Mouse (Mus musculus) neural tube, embryonic 11.5 days (tissue): ENCODE data around the gene Dicer1. TPM values are rescaled to one million over a fixed set of nuclear protein-coding genes. Genes with fewer than 3 reads are reported as not detected.

Experiments used
- ATAC-seq: fragments of 200-750 bp; cut with Nextera tagmentation; 2 replicates; pipeline ENCODE4 v1.8.0; 2017; ENCODE audit warnings: moderate number of reproducible peaks, mild to moderate bottlenecking, moderate TSS enrichment, moderate library complexity; ENCODE audit not compliant: insufficient read depth, low FRiP score, low TSS enrichment
- DNase-seq: peaks from one replicate; pipeline ENCODE4 v3.0.0-alpha.2; 2015; ENCODE audit warnings: low spot score
- H3K27ac ChIP-seq: fragments of 300-500 bp; sonication (generic); 2 replicates; pipeline ENCODE4 v1.5.1; 2014; ENCODE audit warnings: low read depth, mild to moderate bottlenecking, low read length
- H3K27me3 ChIP-seq: fragments of 300-500 bp; sonication (generic); 2 replicates; pipeline ENCODE4 v1.6.1; 2014; ENCODE audit warnings: mild to moderate bottlenecking, low read length, mixed read lengths; ENCODE audit not compliant: control insufficient read depth, insufficient read depth
- H3K36me3 ChIP-seq: fragments of 300-500 bp; sonication (generic); 2 replicates; pipeline ENCODE4 v1.6.1; 2014; ENCODE audit warnings: mild to moderate bottlenecking, low read length, moderate library complexity, mixed read lengths; ENCODE audit not compliant: control insufficient read depth, insufficient read depth
- H3K4me1 ChIP-seq: fragments of 300-500 bp; sonication (generic); 2 replicates; pipeline ENCODE4 v1.6.1; 2014; ENCODE audit warnings: low read length, mixed read lengths; ENCODE audit not compliant: control insufficient read depth, insufficient read depth
- H3K4me2 ChIP-seq: fragments of 300-500 bp; sonication (generic); 2 replicates; pipeline ENCODE4 v1.6.1; 2014; ENCODE audit warnings: low read depth, mild to moderate bottlenecking, moderate library complexity
- H3K4me3 ChIP-seq: fragments of 300-500 bp; sonication (generic); 2 replicates; pipeline ENCODE4 v1.5.1; 2014; ENCODE audit warnings: low read depth, low read length
- H3K9ac ChIP-seq: fragments of 300-500 bp; sonication (generic); 2 replicates; pipeline ENCODE4 v1.6.1; 2014; ENCODE audit warnings: mild to moderate bottlenecking, low read length
- H3K9me3 ChIP-seq: fragments of 300-500 bp; sonication (generic); 2 replicates; pipeline ENCODE4 v1.6.1; 2016; ENCODE audit warnings: low read length; ENCODE audit not compliant: control insufficient read depth
- WGBS: fragments of 180-500 bp; shearing (Covaris S2); extraction: QIAGEN DNeasy Blood & Tissue Kit; methylation state at CpG from one replicate; pipeline ENCODE4 v1.1.7; 2014; 5-methylcytosine and 5-hydroxymethylcytosine counted together
- polyA plus RNA-seq: library from polyadenylated mRNA; unstranded; fragments of >200 nt; fragmentation: Nextera tagmentation; extraction: Ambion mirVana; gene quantifications from 2 replicates; pipeline ENCODE4 v1.2.1, GENCODE M21; 2014

The Dicer1 gene
- polyA plus RNA-seq, result 28.5 and 31.4 TPM in 2 replicates

DNA sequence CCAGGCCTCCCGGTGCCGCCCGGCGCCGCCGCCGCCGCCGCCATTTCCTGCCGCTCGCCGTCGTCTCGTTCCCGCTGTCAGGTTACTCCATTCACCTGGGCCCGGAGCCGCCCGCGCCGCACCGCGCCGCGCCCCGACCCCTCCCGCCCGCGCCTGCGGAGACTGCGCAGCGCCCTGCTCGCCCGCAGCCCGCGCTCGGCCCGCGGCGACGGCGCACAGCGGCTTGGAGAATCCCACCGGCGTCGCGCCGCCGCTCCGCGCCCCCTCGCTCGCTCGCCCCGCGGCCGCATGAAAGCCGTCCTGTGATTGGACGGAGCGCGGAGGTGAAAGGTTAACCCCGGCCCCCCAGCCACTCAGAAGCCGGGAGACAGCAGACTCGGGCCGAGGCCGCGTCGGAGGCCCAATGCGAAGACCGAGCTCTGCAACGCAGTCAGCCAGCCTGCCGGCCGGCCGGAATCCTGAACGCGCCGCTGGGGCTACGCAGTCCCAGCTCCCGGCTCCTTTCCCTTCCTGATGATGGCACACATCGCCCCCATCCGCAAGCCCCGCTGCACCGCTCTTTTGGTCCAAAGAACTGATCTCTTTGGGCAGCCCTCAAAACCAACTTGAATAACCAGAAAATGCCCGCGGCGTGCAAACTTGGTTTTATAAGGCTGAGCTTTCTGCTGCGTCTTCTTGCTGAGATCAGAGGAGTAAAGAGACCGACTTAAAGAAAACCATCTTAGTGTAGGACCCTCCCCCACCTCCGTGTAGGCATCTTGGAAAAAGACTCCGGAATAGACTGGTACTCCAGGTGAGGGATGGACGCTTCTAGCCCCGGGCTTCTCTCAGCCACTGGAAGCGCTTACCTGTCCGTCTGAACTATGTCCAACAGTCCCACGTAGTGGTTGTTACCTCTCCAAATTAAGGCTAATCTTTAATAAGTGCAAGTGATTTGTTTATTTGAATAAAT lies at the start of gene Dicer1:
Dicer1 (minus strand) TSS at position 139 of the 952 bp plus-strand sequence.
- WGBS, result 1% methylated on average over 46 of the region's 94 CpGs
- peak; percentile 97 for ATAC-seq
- H3K4me1 ChIP-seq, result peaks cover 15% of the 10 kb centered on the region

DNA sequence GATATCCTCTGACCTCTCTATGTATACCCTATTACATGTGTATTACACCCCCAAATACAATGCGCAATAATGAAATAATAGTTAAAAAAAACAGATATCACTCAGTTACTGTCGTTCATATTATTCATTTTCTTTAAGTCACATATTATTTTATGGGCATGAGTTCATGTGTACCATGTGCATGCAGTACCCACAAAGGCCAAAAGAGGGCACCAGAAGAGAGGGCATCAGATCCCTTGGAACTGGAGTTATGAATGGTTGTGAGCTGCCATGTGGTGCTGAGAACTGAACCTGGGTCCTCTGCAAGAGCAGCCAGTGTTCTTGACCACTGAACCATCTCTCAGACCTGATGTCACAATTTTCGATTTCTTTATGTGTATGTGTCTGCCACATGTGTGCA lies 47.6 kb upstream of the Dicer1 start:
- Histone ChIP-seq H3K4me2 (no peak overlapping the region), H3K27ac (no peak overlapping the region), H3K9ac (no peak overlapping the region), H3K27me3 (no peaks in the 10 kb centered on the region), H3K36me3 (0 out of 2 replicates have a peak, but pooled peaks cover 2% of the 10 kb centered on the region), H3K9me3 (0 out of 2 replicates have a peak, but pooled peaks cover 3% of the 10 kb centered on the region), H3K4me1 (no peaks in the 10 kb centered on the region), H3K4me3 (no peak overlapping the region)
- 92% methylated on average over 3 of the region's 3 CpGs for WGBS
- DNase-seq, result no peak
- ATAC-seq, result no peak

More for the DNA sequence above, at the start of gene Dicer1:
- H3K9ac ChIP-seq, result peak within 1 kb of the TSS; percentile 97
- H3K36me3 ChIP-seq, result no peaks in the 10 kb centered on the region
- H3K4me3 ChIP-seq, result peak within 1 kb of the TSS; percentile 89
- no peaks in the 10 kb centered on the region for H3K27me3 ChIP-seq
- peak within 1 kb of the TSS; percentile 84 for H3K4me2 ChIP-seq
- H3K9me3 ChIP-seq, result no peaks in the 10 kb centered on the region
- peak within 1 kb of the TSS; percentile 87 for H3K27ac ChIP-seq
- DNase-seq, result peak; percentile 97

DNA sequence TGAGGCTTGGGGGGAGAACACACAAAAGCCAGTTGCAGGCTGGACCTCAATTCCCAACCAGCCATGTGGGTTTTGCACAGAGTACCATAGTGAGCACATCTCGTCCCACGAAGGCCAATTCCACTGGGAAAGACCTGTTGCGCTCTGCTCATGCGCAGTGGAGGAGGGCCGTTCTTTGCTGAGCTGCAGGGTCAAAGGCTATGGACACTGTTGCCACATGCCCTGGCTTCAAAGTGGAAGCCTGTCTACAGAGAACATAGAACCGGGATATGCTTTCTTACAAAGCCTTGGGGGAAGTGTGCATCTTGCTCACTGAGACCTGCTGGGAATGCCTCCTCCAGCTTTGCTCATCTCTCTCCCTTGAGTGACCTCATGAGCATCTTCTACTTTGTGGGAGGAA lies 46.2 kb upstream of the Dicer1 start:
- 88% methylated on average over 6 of the region's 6 CpGs for WGBS
- H3K36me3 ChIP-seq, result 0 out of 2 replicates have a peak, but pooled peaks cover 2% of the 10 kb centered on the region
- ATAC-seq, result no peak

DNA sequence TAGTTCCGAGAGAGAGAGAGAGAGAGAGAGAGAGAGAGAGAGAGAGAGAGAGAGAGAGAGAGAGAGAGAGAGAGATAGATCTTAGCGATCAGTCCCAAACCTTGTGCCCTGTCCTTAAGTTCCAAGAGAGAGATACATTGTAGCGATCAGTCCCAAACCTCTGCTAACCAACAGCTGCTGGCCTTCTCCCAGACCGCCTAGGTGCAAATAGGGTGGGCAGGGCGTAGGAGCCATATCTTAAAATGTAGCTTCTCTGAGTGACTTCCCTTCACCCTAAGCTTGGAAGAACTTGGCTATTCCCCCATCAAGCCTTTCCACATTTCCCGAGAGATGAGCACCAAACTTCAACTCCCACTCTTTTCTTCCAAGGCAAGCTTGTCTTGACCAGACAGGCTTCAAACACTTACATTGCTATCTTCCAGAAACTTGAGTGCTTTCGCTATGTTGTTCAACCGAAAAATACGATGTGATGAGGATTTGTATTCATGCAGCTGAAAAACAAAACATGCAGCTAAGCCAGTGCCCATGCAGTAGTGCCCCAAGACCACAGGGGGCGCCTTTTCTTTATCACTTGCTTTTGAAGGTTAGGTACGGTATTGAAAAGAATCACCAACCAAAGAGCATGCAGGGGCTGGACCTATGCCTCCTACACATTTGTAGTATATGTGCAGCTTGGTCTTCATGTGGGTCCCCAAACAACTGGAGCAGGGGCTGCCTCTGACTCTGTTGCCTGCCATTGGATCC lies 45.1 kb upstream of the Dicer1 start:
- H3K4me1 ChIP-seq, result no peaks in the 10 kb centered on the region
- H3K4me2 ChIP-seq, result no peak overlapping the region
- H3K9me3 ChIP-seq, result 0 out of 2 replicates have a peak, but pooled peaks cover 3% of the 10 kb centered on the region
- DNase-seq, result no peak
- no peaks in the 10 kb centered on the region for H3K27me3 ChIP-seq
- no peak overlapping the region for H3K4me3 ChIP-seq
- no peak overlapping the region for H3K9ac ChIP-seq
- WGBS, result 86% methylated on average over 11 of the region's 11 CpGs
- 0 out of 2 replicates have a peak, but pooled peaks cover 2% of the 10 kb centered on the region for H3K36me3 ChIP-seq
- no peak overlapping the region for H3K27ac ChIP-seq
- no peak for ATAC-seq

More for the DNA sequence above, 46.2 kb upstream of the Dicer1 start:
- H3K4me1 ChIP-seq, result no peaks in the 10 kb centered on the region
- no peak overlapping the region for H3K9ac ChIP-seq
- 0 out of 2 replicates have a peak, but pooled peaks cover 3% of the 10 kb centered on the region for H3K9me3 ChIP-seq
- H3K4me3 ChIP-seq, result no peak overlapping the region
- H3K4me2 ChIP-seq, result no peak overlapping the region
- no peak overlapping the region for H3K27ac ChIP-seq
- no peaks in the 10 kb centered on the region for H3K27me3 ChIP-seq
- DNase-seq, result no peak

DNA sequence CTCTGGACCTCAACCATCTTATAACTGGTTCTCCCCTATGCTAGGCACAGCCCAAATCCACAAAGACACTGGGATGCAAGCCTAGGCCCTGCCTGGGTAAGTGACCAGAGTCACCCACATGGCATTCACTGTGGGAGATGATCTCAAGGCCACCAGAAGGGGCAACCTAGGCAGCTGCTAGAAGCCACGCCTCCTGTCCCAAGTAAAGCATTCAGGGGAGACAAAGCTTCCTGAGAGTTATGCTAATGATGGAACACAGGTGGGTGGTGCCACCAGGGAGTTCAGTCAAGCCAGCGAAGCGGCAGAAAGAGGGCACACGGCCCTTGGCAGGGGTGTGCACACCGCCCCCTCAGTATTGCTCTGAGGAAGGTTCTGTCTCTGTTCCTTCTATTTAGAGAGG lies 43.2 kb upstream of the Dicer1 start:
- no peak overlapping the region for H3K4me3 ChIP-seq
- no peak overlapping the region for H3K4me2 ChIP-seq

DNA sequence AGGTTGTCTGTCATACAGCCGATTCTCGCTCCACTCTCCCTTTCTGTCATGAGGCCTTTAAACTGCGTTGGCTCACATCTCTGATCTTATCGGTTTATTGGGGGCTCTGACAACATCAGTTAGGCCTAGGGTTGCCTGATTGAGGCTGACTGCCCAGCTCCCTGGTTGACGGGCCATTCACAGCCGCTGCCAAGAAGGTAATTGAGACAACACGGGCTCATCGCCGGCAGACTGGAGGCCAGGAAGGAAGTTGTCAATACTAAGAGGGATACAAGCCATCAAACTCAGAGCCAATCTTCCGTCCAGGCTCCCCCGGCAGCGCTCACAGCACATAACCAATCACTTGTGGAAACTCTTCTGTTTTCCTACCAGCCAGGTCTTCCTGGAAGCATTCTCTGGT lies 41.7 kb upstream of the Dicer1 start:
- Histone ChIP-seq H3K9me3 (no peaks in the 10 kb centered on the region), H3K9ac (no peak overlapping the region), H3K4me2 (no peak overlapping the region), H3K27me3 (no peaks in the 10 kb centered on the region), H3K4me1 (no peaks in the 10 kb centered on the region), H3K4me3 (no peak overlapping the region), H3K36me3 (peaks cover 4% of the 10 kb centered on the region; the same call in 1 of the 2 replicates), H3K27ac (no peak overlapping the region)
- DNase-seq (no peak), ATAC-seq (no peak)
- 54% methylated on average over 12 of the region's 12 CpGs for whole genome bisulfite sequencing

More for the DNA sequence above, 43.2 kb upstream of the Dicer1 start:
- H3K36me3 ChIP-seq, result 0 out of 2 replicates have a peak, but pooled peaks cover 2% of the 10 kb centered on the region
- no peaks in the 10 kb centered on the region for H3K27me3 ChIP-seq
- 0 out of 2 replicates have a peak, but pooled peaks cover 3% of the 10 kb centered on the region for H3K9me3 ChIP-seq
- no peak overlapping the region for H3K27ac ChIP-seq
- ATAC-seq (no peak), DNase-seq (no peak)
- H3K9ac ChIP-seq, result no peak overlapping the region
- H3K4me1 ChIP-seq, result no peaks in the 10 kb centered on the region
- WGBS, result 62% methylated on average over 5 of the region's 5 CpGs

DNA sequence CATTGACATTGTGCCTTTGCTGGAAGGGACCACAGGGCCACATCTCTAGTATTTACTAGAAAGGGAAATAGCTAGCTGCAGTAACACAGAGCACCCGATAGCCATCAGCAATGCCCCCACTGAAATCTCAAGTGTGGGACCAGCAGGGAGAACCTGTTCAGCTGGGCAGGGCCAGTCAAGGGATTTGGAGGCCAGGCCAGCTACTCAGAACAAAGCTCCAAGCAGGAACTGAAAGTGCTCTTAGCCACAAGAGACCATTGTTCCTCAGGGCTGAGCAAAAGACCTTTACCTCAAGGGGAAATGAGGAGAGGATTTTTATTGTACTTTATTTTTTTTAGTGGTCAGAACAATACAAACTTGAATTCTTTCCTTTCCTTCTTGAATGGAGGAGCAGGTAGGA lies 25.9 kb upstream of the Dicer1 start:
- ATAC-seq, result no peak
- H3K27ac ChIP-seq, result no peak overlapping the region
- no peak overlapping the region for H3K4me2 ChIP-seq
- H3K4me1 ChIP-seq, result no peaks in the 10 kb centered on the region
- 82% methylated on average over 1 of the region's 1 CpGs for WGBS
- no peaks in the 10 kb centered on the region; the same call in 1 of the 2 replicates for H3K36me3 ChIP-seq
- DNase-seq, result no peak
- H3K27me3 ChIP-seq, result no peaks in the 10 kb centered on the region
- no peaks in the 10 kb centered on the region for H3K9me3 ChIP-seq
- H3K9ac ChIP-seq, result no peak overlapping the region
- no peak overlapping the region for H3K4me3 ChIP-seq

DNA sequence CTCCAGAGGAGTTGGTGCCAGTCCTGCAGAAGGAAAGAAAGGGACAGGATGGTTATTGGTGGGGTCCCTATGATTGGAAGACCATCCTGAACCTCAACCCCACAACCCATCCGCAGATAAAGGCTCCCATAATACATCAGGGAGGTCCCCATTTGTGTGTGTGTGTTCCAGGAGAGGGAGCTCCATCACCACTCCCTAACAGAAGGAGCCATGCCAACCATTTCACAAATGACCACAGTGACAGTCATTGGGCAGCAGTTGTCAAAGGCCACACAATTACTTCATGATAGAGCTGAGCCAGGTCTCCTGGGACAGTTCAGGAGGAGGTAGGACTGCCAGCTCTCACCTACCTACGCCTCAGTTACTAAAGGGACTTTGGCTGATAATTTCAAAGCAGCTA lies 20.2 kb upstream of the Dicer1 start:
- Histone ChIP-seq H3K4me1 (no peaks in the 10 kb centered on the region), H3K36me3 (no peaks in the 10 kb centered on the region; the same call in 1 of the 2 replicates), H3K4me3 (no peak overlapping the region), H3K4me2 (no peak overlapping the region), H3K9ac (no peak overlapping the region), H3K27me3 (no peaks in the 10 kb centered on the region), H3K9me3 (no peaks in the 10 kb centered on the region), H3K27ac (no peak overlapping the region)
- DNase-seq, result no peak
- ATAC-seq, result no peak
- WGBS, result 73% methylated on average over 2 of the region's 2 CpGs
